Mouse (Mus musculus) natural killer cell, adult 2 months (primary cell): ENCODE measurements around the gene Gm49388.
A peak's percentile ranks its signal among the peaks of the same experiment; 100 is the strongest.

ENCODE experiments used
- DNase-seq, 2 experiments: peaks; one replicate each; pipeline ENCODE4 v3.0.0; 2022; ENCODE audit warnings: low spot score in 2 of 2

Gm49388 gene

GRCm38 (mm10) chr7:127785308-127785707 lies at the start of gene Gm49388:
Gene Gm49388, plus strand, starts transcription at chr7:127785608.
- no peak for DNase-seq

GRCm38 (mm10) chr7:127744366-127745045 lies 40.9 kb upstream of the Gm49388 start, which contains the start of gene Fbxl19:
Gene Fbxl19, plus strand, starts transcription at chr7:127744543.
- peak; percentile 24 to 65 for DNase-seq

GRCm38 (mm10) chr7:127745251-127745651 lies 40.2 kb upstream of the Gm49388 start:
- DNase-seq: peak; percentile 80 to 84

GRCm38 (mm10) chr7:127745652-127746493 lies 39.5 kb upstream of the Gm49388 start:
- DNase-seq: peak in 1 of 2 experiments; percentile 61

GRCm38 (mm10) chr7:127746494-127747491 lies 38.6 kb upstream of the Gm49388 start:
- DNase-seq: no peak

- no peak for DNase-seq
These were observed 37.7 kb upstream of the Gm49388 start for GRCm38 (mm10) chr7:127747559-127748234.

GRCm38 (mm10) chr7:127748235-127748560 lies 37.2 kb upstream of the Gm49388 start:
- DNase-seq: no peak

- no peak for DNase-seq
These were observed 35.0 kb upstream of the Gm49388 start for GRCm38 (mm10) chr7:127750131-127751127.

GRCm38 (mm10) chr7:127751619-127752018 lies 33.8 kb upstream of the Gm49388 start:
- no peak for DNase-seq

- DNase-seq: no peak
These were observed 33.3 kb upstream of the Gm49388 start for GRCm38 (mm10) chr7:127752069-127752468.

GRCm38 (mm10) chr7:127753158-127753557 lies 32.2 kb upstream of the Gm49388 start:
- DNase-seq: no peak

GRCm38 (mm10) chr7:127753741-127754140 lies 31.7 kb upstream of the Gm49388 start:
- DNase-seq: no peak

GRCm38 (mm10) chr7:127759716-127760115 lies 25.7 kb upstream of the Gm49388 start:
- DNase-seq: no peak

GRCm38 (mm10) chr7:127760478-127760877 lies 24.9 kb upstream of the Gm49388 start:
- DNase-seq: no peak

- peak; percentile 54 to 59 for DNase-seq
These were observed 24.4 kb upstream of the Gm49388 start for GRCm38 (mm10) chr7:127761026-127761425.

GRCm38 (mm10) chr7:127763642-127764041 lies 21.8 kb upstream of the Gm49388 start:
- DNase-seq: no peak

- DNase-seq: no peak
These were observed 19.7 kb upstream of the Gm49388 start for GRCm38 (mm10) chr7:127765756-127766155.

- DNase-seq: no peak
These were observed 18.4 kb upstream of the Gm49388 start for GRCm38 (mm10) chr7:127766851-127767609.

- DNase-seq: no peak
These were observed 17.6 kb upstream of the Gm49388 start for GRCm38 (mm10) chr7:127767671-127768345.
